Mouse (Mus musculus) c-Kit-positive CD71-positive TER-119-positive erythroid progenitor cells, embryonic 14.5 days (primary cell): ENCODE results near the gene Mettl25.

ENCODE experiments used
- DNase-seq: peaks from one replicate; pipeline ENCODE4 v3.0.0-alpha.2; 2013; ENCODE audit warnings: low spot score

Gene Mettl25

DNA sequence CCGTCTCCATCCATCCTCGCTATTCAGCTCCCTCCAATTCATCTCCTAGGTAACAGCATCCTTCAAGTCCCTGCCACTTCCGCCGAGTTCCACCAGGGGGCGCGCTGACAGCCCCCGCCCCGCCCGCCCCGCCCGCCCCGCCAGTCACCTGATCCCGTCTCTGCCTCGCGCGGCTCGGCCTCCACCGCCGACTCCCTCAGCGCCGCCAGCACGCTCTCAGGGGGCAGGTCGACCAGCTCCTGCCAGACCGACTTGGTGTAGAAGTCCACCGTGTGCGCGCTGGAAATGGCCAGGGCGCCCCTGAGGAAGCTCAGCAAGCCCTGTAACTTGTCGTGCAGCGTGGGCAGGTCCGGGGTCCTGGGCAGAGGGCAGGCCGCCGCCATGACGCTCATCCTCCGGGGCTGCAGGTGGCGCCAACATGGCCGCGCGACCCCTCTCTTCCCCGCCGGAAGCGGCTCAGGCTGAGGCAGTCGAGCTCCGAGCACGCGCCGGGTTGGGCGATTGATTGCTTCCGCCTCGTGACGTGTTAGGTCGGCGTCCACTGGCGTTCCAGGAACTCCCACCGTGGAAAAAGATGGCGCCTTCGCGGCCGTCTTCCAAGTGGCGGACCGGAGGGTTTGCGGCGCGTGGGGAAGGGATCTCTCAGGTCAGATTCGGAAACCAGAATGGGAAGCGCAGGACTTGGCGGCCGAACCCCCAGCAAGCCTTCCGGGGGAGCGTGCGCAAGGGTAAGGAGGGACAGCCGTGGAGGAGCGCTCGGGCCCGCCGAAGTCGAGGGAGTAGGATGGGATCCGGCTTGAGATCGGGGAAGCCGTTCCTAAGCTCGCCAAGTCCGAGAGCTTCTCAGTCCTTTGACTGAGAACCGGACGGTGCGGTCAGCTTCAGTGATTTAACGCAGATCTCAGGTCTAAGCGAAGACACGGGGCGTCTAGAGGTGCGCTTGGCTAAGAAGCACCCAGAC, at the start of gene Mettl25, which contains the start of gene Ccdc59:
TSS of gene Mettl25 (minus strand) at position 453 of the 961 bp plus-strand sequence.
TSS of gene Ccdc59 (plus strand) at position 140 of the 961 bp plus-strand sequence.
- peak; percentile 91 for DNase-seq

DNA sequence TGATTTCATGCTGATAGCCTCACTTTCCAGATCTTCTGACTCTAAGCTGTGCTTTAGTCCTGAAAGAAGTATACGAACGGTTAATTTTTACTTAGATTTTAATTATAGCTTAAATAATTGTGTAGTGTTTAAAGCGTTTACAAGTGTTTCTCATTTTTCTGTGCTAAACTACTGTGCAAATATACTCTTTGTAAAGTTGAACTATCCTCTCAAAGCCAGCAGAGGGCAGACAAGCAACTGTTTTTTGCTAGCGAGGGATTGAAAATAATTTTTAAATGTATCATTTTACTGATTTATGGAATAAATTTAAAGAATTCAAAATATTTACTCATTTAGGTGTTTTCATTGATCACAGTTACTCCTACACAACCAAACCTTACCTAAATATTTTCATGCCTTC, 26.1 kb upstream of the Mettl25 start:
- DNase-seq: no peak

DNA sequence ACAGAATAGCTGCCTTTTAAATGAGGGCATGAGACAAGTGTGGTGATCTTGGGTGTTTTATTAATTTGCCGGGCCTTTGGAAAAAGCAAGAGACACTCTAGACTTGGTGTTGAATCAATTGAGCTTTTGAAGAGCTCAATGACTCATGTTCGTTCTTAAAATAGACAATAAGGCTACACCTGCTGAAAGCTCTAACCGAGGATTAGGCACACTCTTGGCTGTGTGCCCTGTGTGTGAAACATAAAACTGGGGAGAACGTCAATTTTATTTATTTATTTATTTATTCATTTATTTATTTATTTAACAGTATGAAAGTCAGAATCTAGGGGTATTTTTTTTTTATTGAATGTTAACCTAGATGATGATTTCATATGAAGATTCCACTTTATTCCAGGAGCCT, 10.0 kb upstream of the Mettl25 start:
- DNase-seq: no peak

DNA sequence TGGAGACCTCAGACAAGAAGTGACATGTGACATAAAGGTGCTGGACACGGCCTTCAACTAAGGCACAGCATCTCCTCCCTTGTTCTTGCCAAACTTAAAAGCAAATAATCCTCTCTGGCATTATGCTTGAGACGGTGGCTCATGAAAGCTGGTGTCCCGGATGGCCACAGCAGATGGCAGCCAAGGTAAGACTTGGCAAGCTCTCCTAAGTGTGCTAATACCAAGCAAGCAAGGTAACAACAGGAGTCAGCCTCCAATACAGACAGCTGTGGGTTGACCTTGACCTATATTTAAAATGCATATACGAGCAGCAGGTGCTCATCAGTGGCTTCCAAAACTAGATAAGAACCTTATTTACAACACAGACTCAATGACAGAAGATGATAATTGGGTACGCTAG, 9.1 kb upstream of the Mettl25 start:
- DNase-seq: no peak

DNA sequence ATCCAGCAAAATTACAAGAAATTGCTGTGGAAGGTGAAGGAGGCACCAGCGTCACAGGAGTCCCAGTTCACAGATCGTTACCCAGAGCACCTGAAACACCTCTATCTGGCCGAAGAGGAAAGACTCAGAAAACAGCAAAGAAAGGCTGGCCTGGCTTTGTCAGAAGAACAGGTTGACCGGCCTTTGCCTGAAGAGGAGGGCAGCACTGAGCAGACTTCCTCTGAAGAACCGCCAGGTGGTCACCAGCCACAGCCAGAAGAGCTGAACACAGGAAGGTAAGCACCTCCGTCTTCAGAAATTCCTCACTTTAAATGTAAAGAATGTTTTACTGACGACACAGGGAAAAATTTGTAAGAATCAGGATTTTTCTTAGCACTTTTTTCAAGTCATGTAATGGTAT, 1.4 kb upstream of the Mettl25 start:
- no peak for DNase-seq

- peak; percentile 42 for DNase-seq
These were observed 6.5 kb downstream of the Mettl25 start for GRCm38 (mm10) chr10:105834627-105835228.

DNA sequence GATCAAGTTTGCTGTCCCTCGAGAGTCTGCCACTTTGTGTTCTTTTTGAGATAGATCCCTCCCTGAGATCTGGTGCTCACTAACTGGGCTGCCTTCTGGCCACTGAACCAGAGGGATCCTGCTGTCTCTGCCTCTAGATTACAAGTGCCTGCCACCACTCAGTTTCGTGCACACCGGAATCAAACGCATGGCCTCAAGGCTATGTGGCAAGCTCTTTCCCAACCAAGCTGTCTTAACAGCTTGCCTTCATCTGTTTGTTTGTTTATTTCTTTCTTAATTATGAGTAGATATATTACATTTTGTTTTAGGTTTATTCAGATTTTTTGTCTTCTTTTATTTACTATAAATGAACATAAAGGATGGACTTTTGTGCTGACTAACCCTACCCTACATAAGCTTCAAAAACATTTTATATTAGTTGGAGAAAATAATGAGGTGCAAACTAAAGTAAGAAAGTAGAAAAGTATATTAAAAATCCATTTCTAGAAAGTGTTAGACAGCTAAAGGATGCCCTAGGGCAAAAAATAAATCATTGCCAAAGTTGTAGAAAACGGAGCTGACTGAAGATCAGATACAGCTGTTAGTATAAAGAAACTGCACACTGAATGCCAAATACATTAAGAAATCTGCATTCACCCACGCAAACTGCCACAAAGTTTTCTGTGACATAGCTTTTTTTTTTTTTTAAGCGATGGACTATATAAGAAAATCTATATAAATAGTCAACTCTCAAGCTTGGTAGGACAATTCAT, 34.7 kb downstream of the Mettl25 start:
- no peak for DNase-seq

GRCm38 (mm10) chr10:105803461-105803860, 37.7 kb downstream of the Mettl25 start:
- no peak for DNase-seq

GRCm38 (mm10) chr10:105802132-105802531, 39.0 kb downstream of the Mettl25 start:
- DNase-seq: peak; percentile 1

- no peak for DNase-seq
These were observed 40.0 kb downstream of the Mettl25 start for GRCm38 (mm10) chr10:105801147-105801546.

- no peak for DNase-seq
These were observed 43.8 kb downstream of the Mettl25 start for GRCm38 (mm10) chr10:105797250-105797924.

GRCm38 (mm10) chr10:105793776-105794552, 47.2 kb downstream of the Mettl25 start:
- no peak for DNase-seq

DNA sequence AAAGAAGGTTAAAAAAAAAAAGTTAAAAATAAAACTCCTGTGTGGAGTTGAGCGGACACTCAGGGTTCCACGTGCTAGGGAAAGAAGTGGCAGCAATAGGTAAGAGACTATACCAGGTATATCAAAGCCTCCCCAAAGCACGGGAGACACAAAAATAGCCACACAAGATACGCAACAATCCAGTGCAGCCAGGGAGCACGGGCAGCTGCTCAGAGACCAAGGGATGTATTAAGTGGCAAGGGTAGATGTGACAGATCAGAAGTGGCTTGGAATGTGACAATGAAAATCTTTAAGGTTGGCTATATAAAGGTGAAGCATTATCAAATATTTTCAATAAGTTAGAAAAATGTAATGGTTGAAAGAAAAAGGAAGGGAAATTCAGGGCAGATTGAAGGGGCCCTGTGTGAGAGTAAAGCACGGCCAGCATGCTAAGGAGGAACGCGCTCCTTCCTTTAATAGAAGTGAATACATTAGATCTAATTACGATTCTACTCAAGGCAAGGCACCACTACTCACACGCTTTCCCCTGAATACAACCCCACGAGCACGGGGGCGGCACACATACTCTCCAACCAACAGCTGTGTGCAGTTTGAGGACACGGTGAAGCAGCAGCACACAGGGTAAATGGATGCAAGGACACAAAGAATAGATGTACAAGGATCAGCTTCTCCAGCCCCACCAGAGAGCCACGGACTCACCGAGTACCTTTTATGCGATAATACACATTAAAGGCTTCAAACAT, 52.3 kb downstream of the Mettl25 start:
- no peak for DNase-seq

- no peak for DNase-seq
These were observed 57.4 kb downstream of the Mettl25 start for GRCm38 (mm10) chr10:105783766-105784165.

DNA sequence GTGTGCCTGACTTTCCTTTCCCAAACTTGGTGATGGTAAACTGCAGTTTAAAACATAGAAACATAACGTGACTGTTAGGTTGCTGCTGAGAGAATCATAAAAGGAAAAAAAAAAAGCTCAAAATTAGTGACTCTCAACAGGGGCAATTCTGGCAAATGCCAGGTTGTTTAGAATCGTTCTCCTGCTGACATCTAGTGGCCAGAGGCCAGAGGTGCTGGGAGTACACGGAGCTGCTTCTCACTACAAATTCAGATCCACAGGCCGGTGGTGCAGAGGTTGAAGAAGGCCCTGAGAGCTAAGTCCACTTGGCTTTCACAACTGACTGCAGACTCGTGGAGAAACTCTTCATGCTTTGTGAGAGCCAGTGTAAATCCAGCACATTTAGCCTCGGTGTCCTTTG, 66.8 kb downstream of the Mettl25 start:
- peak; percentile 12 for DNase-seq

DNA sequence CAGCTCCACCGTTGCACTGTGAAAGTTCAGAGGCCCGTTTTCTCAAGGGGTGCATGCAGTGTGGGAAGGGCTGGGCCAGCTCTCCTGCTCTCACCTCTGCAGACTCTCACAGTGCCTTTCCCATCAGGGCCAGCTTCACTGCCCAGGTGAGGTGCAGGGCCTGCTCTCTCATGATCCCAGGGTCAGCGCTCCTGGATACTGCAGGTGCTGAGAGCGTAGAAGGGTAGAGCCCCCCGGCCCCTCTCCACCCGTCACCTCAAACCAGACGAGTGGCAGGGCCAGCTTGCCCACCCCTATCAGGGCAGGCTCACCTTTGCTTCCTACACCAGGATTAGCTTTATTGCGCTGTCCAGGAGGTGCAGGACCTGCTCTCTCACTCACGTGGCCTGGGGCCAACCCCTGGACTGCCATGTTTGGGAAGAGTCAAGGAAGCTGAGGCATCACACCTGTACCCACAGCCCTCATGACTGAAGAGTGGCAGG, 68.3 kb downstream of the Mettl25 start:
- DNase-seq: no peak

DNA sequence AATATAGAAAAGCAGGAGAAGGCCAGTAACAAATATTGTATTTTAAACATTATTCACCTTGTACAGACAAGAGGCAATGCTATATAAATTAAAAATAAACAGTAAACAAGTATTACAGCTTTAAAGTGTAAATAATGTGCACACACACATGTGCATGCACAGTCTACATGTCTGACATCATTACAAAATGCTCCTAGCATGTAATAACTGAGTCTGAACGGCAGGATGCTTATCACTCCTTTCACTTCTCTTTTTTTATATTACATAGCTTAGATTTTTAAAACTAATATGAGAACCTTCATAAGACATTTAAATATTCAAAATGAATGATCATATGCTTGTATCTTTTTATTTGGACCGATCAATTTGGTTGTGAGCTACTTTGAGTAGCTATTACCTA, 77.2 kb downstream of the Mettl25 start:
- no peak for DNase-seq

DNA sequence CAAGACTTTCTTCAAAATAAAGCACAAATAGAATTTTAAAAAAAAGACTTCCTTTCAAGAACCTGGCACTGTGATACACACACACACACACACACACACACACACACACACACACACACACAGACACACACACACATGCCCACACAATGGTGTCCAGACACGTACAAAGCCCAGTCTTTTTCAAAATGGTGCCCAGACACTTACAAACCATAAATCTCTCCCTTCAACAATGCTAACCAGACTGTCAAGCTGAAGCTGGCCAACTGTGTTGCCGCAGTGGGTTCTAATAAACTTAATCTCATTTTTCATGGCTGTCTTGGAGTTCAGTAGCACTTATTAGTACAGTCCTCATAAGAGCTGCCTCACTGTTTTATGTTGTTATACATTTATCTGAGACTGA, 80.7 kb downstream of the Mettl25 start:
- DNase-seq: no peak

- DNase-seq: no peak
These were observed 81.1 kb downstream of the Mettl25 start for GRCm38 (mm10) chr10:105760046-105760445.
